Mouse (Mus musculus): ENCODE measurements at regions not wholly inside any gene's neighbourhood (a gene's known extent, or its start where the extent isn't known, plus 50 kb on each side); places are given as distances from the start of the nearest gene placed in this dataset.

DNA sequence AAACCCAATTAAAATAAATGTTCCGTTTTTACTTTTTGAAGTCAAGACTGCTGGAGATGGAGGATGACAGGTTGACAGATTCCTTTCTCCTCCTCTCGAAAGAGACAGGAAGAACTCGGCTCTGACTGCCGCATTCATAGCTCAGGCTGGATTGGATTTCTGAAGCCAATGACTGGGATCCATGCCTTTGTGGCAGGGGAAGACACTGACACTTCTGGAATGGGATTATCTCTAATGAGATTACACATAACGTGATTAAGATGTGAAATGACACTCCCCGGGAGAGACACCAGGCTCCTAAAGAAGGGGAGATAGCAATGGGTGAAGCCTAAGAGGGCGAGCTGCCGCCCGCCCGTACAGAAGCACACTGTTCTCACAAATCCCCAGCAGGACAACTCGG, 89.9 kb downstream of the Id4 start:
- WGBS: 30% methylated on average over 11 of the region's 11 CpGs
- H3K4me3 ChIP-seq (ENCODE audit: low read length): no peak overlapping the region
- ATAC-seq (replicated peaks; ENCODE audit: extremely low read depth, insufficient read depth, low FRiP score): no peak
- no peaks in the 10 kb centered on the region for H3K4me1 ChIP-seq (ENCODE audit: control insufficient read depth, insufficient read depth, low read length)
- H3K27ac ChIP-seq (ENCODE audit: low read length): no peak overlapping the region
- no peaks in the 10 kb centered on the region for H3K36me3 ChIP-seq (ENCODE audit: control insufficient read depth, insufficient read depth)
- H3K9me3 ChIP-seq (replicated peaks; ENCODE audit: control insufficient read depth, low read length): no peaks in the 10 kb centered on the region
- H3K27me3 ChIP-seq (ENCODE audit: control insufficient read depth, insufficient read depth, low read length): no peaks in the 10 kb centered on the region
- no peak overlapping the region for H3K4me2 ChIP-seq (ENCODE audit: low read depth, low read length)
- no peak overlapping the region for H3K9ac ChIP-seq (ENCODE audit: low read length)

DNA sequence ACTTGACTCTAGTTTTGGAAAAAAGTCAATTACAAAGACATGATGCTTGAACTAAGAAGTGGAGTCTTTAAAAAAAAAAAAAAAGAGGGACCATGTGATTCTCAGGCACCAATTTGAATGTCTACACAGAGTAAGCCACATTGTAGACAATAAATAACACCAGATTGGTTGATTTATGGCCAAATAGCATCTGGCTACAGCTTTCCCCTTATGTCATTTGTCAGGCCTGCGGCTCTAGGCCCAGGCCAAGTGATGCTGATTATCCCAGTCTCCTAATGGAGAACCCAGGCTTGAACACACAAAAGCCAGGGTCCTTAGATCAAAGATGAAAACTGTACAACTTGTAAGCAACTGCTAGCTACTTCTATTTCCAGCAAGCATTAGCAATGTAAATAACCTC, 96.1 kb downstream of the Id4 start:
- Histone ChIP-seq H3K27me3 (ENCODE audit: control insufficient read depth, insufficient read depth, low read length) (no peaks in the 10 kb centered on the region), H3K27ac (ENCODE audit: low read length) (no peak overlapping the region), H3K4me1 (ENCODE audit: control insufficient read depth, insufficient read depth, low read length) (no peaks in the 10 kb centered on the region), H3K4me2 (ENCODE audit: low read depth, low read length) (no peak overlapping the region), H3K36me3 (ENCODE audit: control insufficient read depth, insufficient read depth) (no peaks in the 10 kb centered on the region), H3K4me3 (ENCODE audit: low read length) (no peak overlapping the region), H3K9ac (ENCODE audit: low read length) (no peak overlapping the region), H3K9me3 (replicated peaks; ENCODE audit: control insufficient read depth, low read length) (no peaks in the 10 kb centered on the region)
- 87% methylated on average over 1 of the region's 1 CpGs for WGBS
- ATAC-seq (replicated peaks; ENCODE audit: extremely low read depth, insufficient read depth, low FRiP score): no peak

DNA sequence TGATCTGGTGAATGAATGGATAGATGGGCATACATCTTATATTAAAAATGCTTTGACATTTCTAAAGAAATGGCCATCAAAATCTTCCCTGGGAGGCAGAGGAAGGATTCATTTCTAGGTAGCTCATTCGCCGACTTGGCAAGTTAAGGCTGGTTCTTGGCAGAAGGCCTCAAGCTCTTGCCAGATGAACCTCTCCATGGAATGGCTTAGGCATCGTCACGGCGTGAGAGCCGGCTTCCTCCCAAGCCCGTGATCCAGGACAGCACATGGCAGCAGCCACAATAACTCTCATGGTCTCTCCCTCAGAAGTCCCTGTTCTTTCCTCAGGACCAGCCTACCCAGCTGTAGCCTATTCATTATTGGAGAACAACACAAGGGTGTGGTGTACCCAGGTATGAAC, 96.6 kb downstream of the Id4 start:
- H3K4me2 ChIP-seq (ENCODE audit: low read depth, low read length): no peak overlapping the region
- H3K4me1 ChIP-seq (ENCODE audit: control insufficient read depth, insufficient read depth, low read length): no peaks in the 10 kb centered on the region
- H3K9me3 ChIP-seq (replicated peaks; ENCODE audit: control insufficient read depth, low read length): no peaks in the 10 kb centered on the region
- no peak overlapping the region for H3K27ac ChIP-seq (ENCODE audit: low read length)
- no peak overlapping the region for H3K9ac ChIP-seq (ENCODE audit: low read length)
- H3K27me3 ChIP-seq (ENCODE audit: control insufficient read depth, insufficient read depth, low read length): no peaks in the 10 kb centered on the region
- no peak for ATAC-seq (replicated peaks; ENCODE audit: extremely low read depth, insufficient read depth, low FRiP score)
- H3K4me3 ChIP-seq (ENCODE audit: low read length): no peak overlapping the region
- H3K36me3 ChIP-seq (ENCODE audit: control insufficient read depth, insufficient read depth): no peaks in the 10 kb centered on the region
- 91% methylated on average over 7 of the region's 7 CpGs for WGBS

DNA sequence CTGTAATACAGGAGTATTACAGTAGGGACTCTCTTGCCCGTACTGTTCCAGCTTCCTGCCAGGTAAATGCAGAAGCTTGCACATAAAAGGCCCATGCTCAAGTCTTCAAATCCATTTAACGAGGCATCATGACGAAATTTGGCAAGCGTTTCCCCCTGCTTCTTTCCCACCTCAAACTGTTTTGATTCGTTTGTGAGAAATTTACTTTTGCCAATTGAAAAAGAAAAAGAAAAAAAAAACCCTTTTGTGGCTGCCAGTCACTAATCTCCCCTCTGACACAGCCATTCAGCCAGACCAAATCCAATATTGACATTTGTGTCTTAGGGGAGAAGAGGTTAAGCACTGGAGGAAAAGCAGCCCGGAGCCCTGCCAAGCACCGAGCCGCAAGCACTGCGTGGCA, 110.0 kb downstream of the Id4 start:
- no peak overlapping the region for H3K9ac ChIP-seq (ENCODE audit: low read length)
- ATAC-seq (replicated peaks; ENCODE audit: extremely low read depth, insufficient read depth, low FRiP score): no peak
- no peaks in the 10 kb centered on the region for H3K9me3 ChIP-seq (replicated peaks; ENCODE audit: control insufficient read depth, low read length)
- no peaks in the 10 kb centered on the region for H3K36me3 ChIP-seq (ENCODE audit: control insufficient read depth, insufficient read depth)
- H3K4me2 ChIP-seq (ENCODE audit: low read depth, low read length): no peak overlapping the region
- no peaks in the 10 kb centered on the region for H3K4me1 ChIP-seq (ENCODE audit: control insufficient read depth, insufficient read depth, low read length)
- no peak overlapping the region for H3K4me3 ChIP-seq (ENCODE audit: low read length)
- no peaks in the 10 kb centered on the region for H3K27me3 ChIP-seq (ENCODE audit: control insufficient read depth, insufficient read depth, low read length)
- H3K27ac ChIP-seq (ENCODE audit: low read length): no peak overlapping the region
- 74% methylated on average over 9 of the region's 9 CpGs for WGBS

DNA sequence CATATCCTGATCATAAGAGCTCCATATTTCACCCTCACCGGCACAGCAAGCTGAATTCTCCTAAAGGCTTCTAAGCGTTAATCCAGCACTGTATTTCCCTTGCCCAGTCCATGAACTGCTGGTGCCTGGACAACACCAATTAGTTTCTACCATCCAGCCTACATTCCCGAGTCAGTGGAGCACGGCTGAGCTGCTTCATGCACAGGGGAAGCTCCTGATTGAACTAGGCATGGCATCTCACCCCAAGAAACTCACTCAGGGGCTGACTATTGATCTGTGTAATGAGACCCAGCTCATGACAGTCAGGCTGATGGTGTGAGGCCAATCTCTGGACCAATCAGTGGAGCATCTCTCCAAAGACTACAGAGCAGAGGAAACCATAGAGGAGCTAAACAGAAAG, 115.4 kb downstream of the Id4 start:
- H3K4me1 ChIP-seq (ENCODE audit: control insufficient read depth, insufficient read depth, low read length): no peaks in the 10 kb centered on the region
- H3K4me3 ChIP-seq (ENCODE audit: low read length): no peak overlapping the region
- H3K36me3 ChIP-seq (ENCODE audit: control insufficient read depth, insufficient read depth): no peaks in the 10 kb centered on the region
- ATAC-seq (replicated peaks; ENCODE audit: extremely low read depth, insufficient read depth, low FRiP score): no peak
- H3K27me3 ChIP-seq (ENCODE audit: control insufficient read depth, insufficient read depth, low read length): no peaks in the 10 kb centered on the region
- no peak overlapping the region for H3K27ac ChIP-seq (ENCODE audit: low read length)
- no peaks in the 10 kb centered on the region for H3K9me3 ChIP-seq (replicated peaks; ENCODE audit: control insufficient read depth, low read length)
- no peak overlapping the region for H3K4me2 ChIP-seq (ENCODE audit: low read depth, low read length)
- WGBS: 71% methylated on average over 4 of the region's 4 CpGs
- no peak overlapping the region for H3K9ac ChIP-seq (ENCODE audit: low read length)

DNA sequence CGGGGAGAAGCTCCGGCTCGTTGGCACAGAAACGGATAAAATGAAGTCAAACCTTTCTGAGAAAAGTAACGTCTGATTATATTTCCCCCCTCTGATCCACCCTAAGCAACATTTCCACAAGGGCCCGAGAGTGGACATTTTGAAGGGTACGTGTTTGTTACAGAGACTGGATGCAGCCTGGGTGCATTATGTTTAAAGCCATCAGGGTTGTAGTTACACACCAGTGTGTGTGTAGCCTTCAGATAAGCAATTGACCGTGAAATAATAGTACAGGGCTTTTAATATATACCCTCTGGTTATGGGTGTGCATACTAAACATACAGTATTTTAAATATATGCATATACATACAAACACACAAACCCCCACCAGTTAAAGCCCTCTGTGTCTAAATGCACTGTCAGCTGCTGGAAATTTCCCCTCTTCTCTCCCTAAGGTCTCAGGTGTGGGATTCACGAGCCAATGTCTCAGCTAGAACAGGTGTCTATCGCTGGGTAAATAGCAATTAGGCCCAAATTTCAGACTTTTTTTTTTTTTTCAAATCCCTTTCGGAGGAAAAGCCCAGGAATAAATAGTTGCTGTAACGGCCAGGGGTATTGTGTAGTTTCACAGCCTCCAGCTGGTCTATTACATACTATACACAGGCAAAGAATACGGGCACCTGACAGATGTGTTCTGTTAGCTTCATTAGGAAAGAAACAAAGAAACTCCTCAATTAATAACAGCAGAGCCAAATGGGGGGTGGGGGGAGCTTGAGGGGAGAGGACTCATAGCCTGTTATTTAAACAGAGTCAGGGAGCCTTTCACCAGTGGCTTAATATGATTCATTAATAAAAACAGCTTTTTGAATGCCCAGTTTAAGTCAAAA, 122.8 kb downstream of the Id4 start:
- 81% methylated on average over 13 of the region's 13 CpGs for WGBS
- Histone ChIP-seq H3K9me3 (replicated peaks; ENCODE audit: control insufficient read depth, low read length) (no peaks in the 10 kb centered on the region), H3K27me3 (ENCODE audit: control insufficient read depth, insufficient read depth, low read length) (no peaks in the 10 kb centered on the region), H3K27ac (ENCODE audit: low read length) (no peak overlapping the region), H3K9ac (ENCODE audit: low read length) (no peak overlapping the region), H3K4me3 (ENCODE audit: low read length) (no peak overlapping the region), H3K4me1 (ENCODE audit: control insufficient read depth, insufficient read depth, low read length) (no peaks in the 10 kb centered on the region), H3K4me2 (ENCODE audit: low read depth, low read length) (no peak overlapping the region), H3K36me3 (ENCODE audit: control insufficient read depth, insufficient read depth) (no peaks in the 10 kb centered on the region)
- ATAC-seq (replicated peaks; ENCODE audit: extremely low read depth, insufficient read depth, low FRiP score): no peak

DNA sequence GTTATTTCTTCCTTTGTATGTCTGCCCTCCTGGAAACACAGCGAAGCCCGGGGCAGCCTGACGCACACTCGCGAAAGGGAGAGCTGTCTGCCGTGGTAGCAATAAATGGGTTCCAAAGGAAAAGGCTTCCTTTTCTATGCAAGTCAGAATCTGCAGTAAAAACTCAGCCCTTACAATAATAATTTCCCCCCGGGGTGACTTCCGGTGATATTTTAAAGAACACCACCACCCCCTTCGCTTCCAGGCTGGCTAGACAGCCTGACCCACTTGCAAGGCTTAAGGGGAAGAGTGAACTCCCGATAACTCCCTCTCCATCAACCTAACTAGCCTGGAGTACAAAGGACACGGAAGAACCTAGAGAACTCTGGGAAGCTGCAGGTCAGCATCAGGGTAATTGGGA, 123.9 kb downstream of the Id4 start:
- Histone ChIP-seq H3K27ac (ENCODE audit: low read length) (no peak overlapping the region), H3K27me3 (ENCODE audit: control insufficient read depth, insufficient read depth, low read length) (no peaks in the 10 kb centered on the region), H3K4me1 (ENCODE audit: control insufficient read depth, insufficient read depth, low read length) (no peaks in the 10 kb centered on the region), H3K9me3 (replicated peaks; ENCODE audit: control insufficient read depth, low read length) (no peaks in the 10 kb centered on the region), H3K36me3 (ENCODE audit: control insufficient read depth, insufficient read depth) (no peaks in the 10 kb centered on the region), H3K4me3 (ENCODE audit: low read length) (no peak overlapping the region), H3K9ac (ENCODE audit: low read length) (no peak overlapping the region), H3K4me2 (ENCODE audit: low read depth, low read length) (no peak overlapping the region)
- ATAC-seq (replicated peaks; ENCODE audit: extremely low read depth, insufficient read depth, low FRiP score): no peak
- WGBS: 65% methylated on average over 11 of the region's 11 CpGs

DNA sequence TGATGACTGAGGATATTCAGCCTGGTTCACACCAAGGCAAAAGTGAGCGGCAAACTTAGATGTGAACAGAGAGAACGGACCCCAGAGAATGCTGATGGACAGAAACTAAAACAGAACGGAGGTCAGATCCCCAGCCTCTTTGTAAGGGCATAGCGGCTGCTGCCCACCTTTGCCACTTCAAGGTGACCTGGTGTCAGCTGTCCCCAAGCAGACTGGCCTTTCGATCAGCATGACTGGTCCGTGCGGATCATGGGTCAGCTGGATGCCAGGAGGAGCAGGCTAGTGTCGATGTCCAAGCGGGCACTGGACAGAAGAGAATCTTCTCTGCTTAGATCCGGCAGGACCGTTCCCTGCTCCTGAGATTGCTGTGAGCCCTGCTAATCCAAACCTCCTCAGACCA, 122.1 kb downstream of the Zfp169 start:
- no peak for ATAC-seq (replicated peaks; ENCODE audit: extremely low read depth, insufficient read depth, low FRiP score)
- no peaks in the 10 kb centered on the region for H3K9me3 ChIP-seq (replicated peaks; ENCODE audit: control insufficient read depth, low read length)
- H3K4me2 ChIP-seq (ENCODE audit: low read depth, low read length): no peak overlapping the region
- no peak overlapping the region for H3K27ac ChIP-seq (ENCODE audit: low read length)
- WGBS: 83% methylated on average over 11 of the region's 11 CpGs
- no peaks in the 10 kb centered on the region for H3K27me3 ChIP-seq (ENCODE audit: control insufficient read depth, insufficient read depth, low read length)
- H3K4me3 ChIP-seq (ENCODE audit: low read length): no peak overlapping the region
- no peaks in the 10 kb centered on the region for H3K4me1 ChIP-seq (ENCODE audit: control insufficient read depth, insufficient read depth, low read length)
- H3K9ac ChIP-seq (ENCODE audit: low read length): no peak overlapping the region
- no peaks in the 10 kb centered on the region for H3K36me3 ChIP-seq (ENCODE audit: control insufficient read depth, insufficient read depth)

DNA sequence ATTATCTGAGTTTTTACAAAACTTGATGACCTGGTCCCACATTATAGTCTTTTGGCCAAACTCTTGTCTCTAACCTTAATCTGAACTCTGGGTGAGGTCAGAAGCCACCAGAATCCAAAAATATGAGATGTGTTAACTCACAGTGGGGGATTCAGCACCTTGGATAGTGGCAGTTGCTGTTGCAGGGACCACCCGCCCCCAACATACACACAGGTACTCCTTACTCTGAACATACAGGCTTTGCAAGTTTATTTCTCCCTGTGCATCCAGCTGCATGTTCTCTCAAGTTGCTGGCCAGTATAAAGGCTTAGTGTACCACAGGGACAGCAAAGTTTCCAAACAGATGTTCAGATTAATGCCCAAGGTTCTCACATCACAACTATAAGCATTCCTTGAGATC, 115.5 kb downstream of the Zfp169 start:
- Histone ChIP-seq H3K4me2 (ENCODE audit: low read depth, low read length) (no peak overlapping the region), H3K27me3 (ENCODE audit: control insufficient read depth, insufficient read depth, low read length) (no peaks in the 10 kb centered on the region; the same call in 1 of the 2 replicates), H3K9me3 (replicated peaks; ENCODE audit: control insufficient read depth, low read length) (no peaks in the 10 kb centered on the region), H3K36me3 (ENCODE audit: control insufficient read depth, insufficient read depth) (no peaks in the 10 kb centered on the region), H3K27ac (ENCODE audit: low read length) (no peak overlapping the region), H3K9ac (ENCODE audit: low read length) (no peak overlapping the region), H3K4me1 (ENCODE audit: control insufficient read depth, insufficient read depth, low read length) (no peaks in the 10 kb centered on the region), H3K4me3 (ENCODE audit: low read length) (no peak overlapping the region)
- no peak for ATAC-seq (replicated peaks; ENCODE audit: extremely low read depth, insufficient read depth, low FRiP score)
- WGBS: 0% methylated on average over 1 of the region's 1 CpGs

Measured in heart, embryonic 16.5 days (tissue).